ENCODE assay signal across 10 mouse cellular contexts in genomic region chr5:144267535-144268241, GRCm38 (mm10). TPM values are rescaled to one million over a fixed set of nuclear protein-coding genes. Genes with fewer than 3 reads are reported as not detected.
DNase-seq lines count a peak whose midpoint lies in the region; ATAC-seq and TF ChIP-seq lines count a peak whose summit lies in the region.
"Had no signal": no experiment of that assay in that cellular context is flagged by ENCODE, and none has a peak within 500 bp of the region (broad histone marks: within the 10 kb centered on the region; RNA-seq: fewer than 3 reads in every experiment).

No protein-coding gene starts in this region.

- TF ChIP-seq EP300 in lung, postnatal 0 days (IDR thresholded peaks at IDR 0.05): 0 out of 2 replicates have a peak, but pooled peaks have one; percentile 33

- peak overlapping the region; percentile 31; the same call in 1 of the 2 replicates for H3K9ac ChIP-seq in heart, embryonic 14.5 days (ENCODE audit: low read length)
- no peak overlapping the region for H3K9ac ChIP-seq in lung, postnatal 0 days (replicated peaks; ENCODE audit: low read depth)
- no peak overlapping the region for H3K9ac ChIP-seq in forebrain, embryonic 15.5 days (replicated peaks)
- H3K9ac ChIP-seq: limb, embryonic 12.5 days had no signal

- TF ChIP-seq CTCF in cerebellum, adult 2 months (IDR thresholded peaks at IDR 0.05; ENCODE audit: borderline replicate concordance, insufficient read depth, low read depth, low read length): no peak
- TF ChIP-seq CTCF in lung, postnatal 0 days (IDR thresholded peaks at IDR 0.05): peak; percentile 37

- H3K9me3 ChIP-seq in heart, embryonic 14.5 days (ENCODE audit: control insufficient read depth, low read length): no peaks in the 10 kb centered on the region
- no peaks in the 10 kb centered on the region for H3K9me3 ChIP-seq in lung, postnatal 0 days (ENCODE audit: low read length)
- no peaks in the 10 kb centered on the region for H3K9me3 ChIP-seq in forebrain, embryonic 15.5 days
- H3K9me3 ChIP-seq: limb, embryonic 12.5 days had no signal

- H3K36me3 ChIP-seq in heart, embryonic 14.5 days (ENCODE audit: control insufficient read depth, insufficient read depth, low read length): peaks cover 58% of the 10 kb centered on the region
- peaks cover 9% of the 10 kb centered on the region; the same call in 1 of the 2 replicates for H3K36me3 ChIP-seq in lung, postnatal 0 days (ENCODE audit: insufficient read depth, low read length)
- peaks cover 20% of the 10 kb centered on the region for H3K36me3 ChIP-seq in forebrain, embryonic 15.5 days

- 0 out of 2 replicates have a peak overlapping the region, but pooled peaks have one; percentile 11 for H3K4me2 ChIP-seq in heart, embryonic 14.5 days (ENCODE audit: low read length)
- no peak overlapping the region for H3K4me2 ChIP-seq in lung, postnatal 0 days (replicated peaks; ENCODE audit: low read depth, low read length)
- no peak overlapping the region for H3K4me2 ChIP-seq in forebrain, embryonic 15.5 days (replicated peaks)
- H3K4me2 ChIP-seq: limb, embryonic 12.5 days had no signal

- no peaks in the 10 kb centered on the region for H3K27me3 ChIP-seq in cerebellum, adult 2 months (ENCODE audit: control insufficient read depth, insufficient read depth, low read length)
- H3K27me3 ChIP-seq in heart, embryonic 14.5 days (ENCODE audit: control insufficient read depth, insufficient read depth, low read length): no peaks in the 10 kb centered on the region
- no peaks in the 10 kb centered on the region for H3K27me3 ChIP-seq in lung, postnatal 0 days (replicated peaks; ENCODE audit: insufficient read depth, low read length)
- H3K27me3 ChIP-seq in forebrain, embryonic 15.5 days: no peaks in the 10 kb centered on the region
- H3K27me3 ChIP-seq: CH12.LX; limb, embryonic 12.5 days had no signal

- peak; percentile 29 to 32 for DNase-seq in cerebellum, adult 2 months
- no peak for DNase-seq in cerebellum, adult 9-11 months
- peak; percentile 76 for DNase-seq in retina, embryonic 14.5 days (ENCODE audit: low spot score)
- no peak for DNase-seq in retina, postnatal 1 day
- DNase-seq in lung, postnatal 0 days (ENCODE audit: low spot score): peak; percentile 85
- DNase-seq in spleen, postnatal 4 days (ENCODE audit: low spot score in 2 of 2): no peak

- no peak overlapping the region for H3K4me3 ChIP-seq in cerebellum, adult 2 months (replicated peaks; ENCODE audit: insufficient read depth, low read depth, low read length)
- H3K4me3 ChIP-seq in heart, embryonic 14.5 days (ENCODE audit: control insufficient read depth in 1 of 2, insufficient read depth in 1 of 2, low read depth in 1 of 2, low read length in 2 of 2): no peak overlapping the region
- H3K4me3 ChIP-seq in lung, postnatal 0 days (ENCODE audit: low read depth, low read length): no peak overlapping the region
- H3K4me3 ChIP-seq in forebrain, embryonic 15.5 days: no peak overlapping the region
- H3K4me3 ChIP-seq: limb, embryonic 12.5 days had no signal

- no peak overlapping the region for H3K27ac ChIP-seq in cerebellum, adult 2 months (ENCODE audit: insufficient read depth, low read length)
- H3K27ac ChIP-seq in heart, embryonic 14.5 days (replicated peaks in 1 of 2; ENCODE audit: control insufficient read depth in 1 of 2, insufficient read depth in 1 of 2, low read depth in 2 of 2, low read length in 2 of 2): peak overlapping the region; percentile 47 to 74
- H3K27ac ChIP-seq in lung, postnatal 0 days (ENCODE audit: low read length): peak overlapping the region; percentile 51; the same call in 1 of the 2 replicates
- H3K27ac ChIP-seq in forebrain, embryonic 15.5 days (replicated peaks): no peak overlapping the region
- H3K27ac ChIP-seq: limb, embryonic 12.5 days had no signal

- TF ChIP-seq POLR2A in cerebellum, adult 2 months (IDR thresholded peaks at IDR 0.05; ENCODE audit: borderline replicate concordance, insufficient read depth, low read length): no peak

- WGBS in cerebellum, adult 2 months: 45% methylated on average over 8 of the region's 8 CpGs
- 36% methylated on average over 8 of the region's 8 CpGs for WGBS in heart, embryonic 14.5 days
- WGBS in lung, postnatal 0 days: 42% methylated on average over 8 of the region's 8 CpGs
- WGBS in forebrain, embryonic 15.5 days: 76% methylated on average over 8 of the region's 8 CpGs

- H3K4me1 ChIP-seq in cerebellum, adult 2 months (ENCODE audit: control insufficient read depth, insufficient read depth, low read length): peaks cover 12% of the 10 kb centered on the region; the same call in 1 of the 2 replicates
- H3K4me1 ChIP-seq in heart, embryonic 14.5 days (ENCODE audit: control insufficient read depth in 2 of 2, insufficient read depth in 2 of 2, low read length in 2 of 2): peaks cover 33 to 53% of the 10 kb centered on the region in 2 experiments
- peaks cover 3% of the 10 kb centered on the region; the same call in 1 of the 2 replicates for H3K4me1 ChIP-seq in lung, postnatal 0 days (ENCODE audit: insufficient read depth, low read depth, low read length)
- H3K4me1 ChIP-seq in forebrain, embryonic 15.5 days: no peaks in the 10 kb centered on the region
- H3K4me1 ChIP-seq: limb, embryonic 12.5 days had no signal

- peak; percentile 63 for ATAC-seq in heart, embryonic 14.5 days (ENCODE audit: insufficient number of reproducible peaks, insufficient read depth, low FRiP score, low read depth)
- ATAC-seq in lung, postnatal 0 days: peak; percentile 84
- no peak for ATAC-seq in forebrain, embryonic 15.5 days (replicated peaks)

RNA-seq across cellular contexts. Expression of gene Bri3, which starts 23.5 kb away (rescaled TPM):
- polyA plus RNA-seq in cerebellum, adult 2 months (2012; rRNA removed): 70.5 and 72.5 TPM in 2 replicates
- polyA plus RNA-seq in heart, embryonic 14.5 days (2014; fragmentation: Nextera tagmentation; extraction: Ambion mirVana): 187 and 204 TPM in 2 replicates
- polyA plus RNA-seq in lung, postnatal 0 days (2015; fragmentation: Nextera tagmentation; extraction: Ambion mirVana): 278 and 286 TPM in 2 replicates
- polyA plus RNA-seq in forebrain, embryonic 15.5 days (2015; fragmentation: Nextera tagmentation; extraction: Ambion mirVana): 111 and 115 TPM in 2 replicates

RNA-seq across cellular contexts. Expression of gene Tecpr1, which starts 44.3 kb away (rescaled TPM):
- 164 and 182 TPM in 2 replicates for polyA plus RNA-seq in cerebellum, adult 2 months (2012; rRNA removed)
- 12.6 and 14.4 TPM in 2 replicates for polyA plus RNA-seq in heart, embryonic 14.5 days (2014; fragmentation: Nextera tagmentation; extraction: Ambion mirVana)
- polyA plus RNA-seq in lung, postnatal 0 days (2015; fragmentation: Nextera tagmentation; extraction: Ambion mirVana): 34.1 and 35.0 TPM in 2 replicates
- polyA plus RNA-seq in forebrain, embryonic 15.5 days (2015; fragmentation: Nextera tagmentation; extraction: Ambion mirVana): 46.3 and 50.8 TPM in 2 replicates

Comparison
In these comparisons a context has a peak if more than half of its experiments do, and no peak if none do; other contexts are left out.
1. DNase-seq: peak in cerebellum, adult 2 months (2 of 2), retina, embryonic 14.5 days (single experiment) and lung, postnatal 0 days (single experiment); none in cerebellum, adult 9-11 months (single experiment), retina, postnatal 1 day (single experiment) and spleen, postnatal 4 days (0 of 2).
2. H3K27ac ChIP-seq: peak in heart, embryonic 14.5 days (2 of 2) and lung, postnatal 0 days (single experiment); none in cerebellum, adult 2 months (single experiment) and forebrain, embryonic 15.5 days (single experiment).